14 mouse cellular contexts compared by ENCODE assay signal in the genomic region with DNA sequence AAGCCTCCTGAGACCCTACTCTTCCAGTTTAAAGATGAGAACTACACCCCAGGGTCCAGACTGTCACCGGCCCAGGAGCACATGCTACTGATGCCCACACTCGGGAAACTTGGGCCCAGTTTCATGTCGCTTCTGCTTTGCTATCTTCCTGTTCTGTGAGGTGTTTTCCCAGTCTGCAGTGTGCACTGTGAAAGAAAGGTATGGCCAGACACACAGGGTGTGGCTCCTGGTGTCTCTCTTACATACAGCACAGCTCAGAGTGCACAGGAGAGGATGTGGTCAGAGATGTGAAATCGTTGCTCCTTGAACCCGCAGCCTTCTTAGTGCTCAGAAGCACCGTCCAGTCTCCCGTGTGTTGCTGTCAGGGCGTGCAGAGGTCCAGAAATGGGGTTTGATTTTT. TPM values are rescaled to one million over a fixed set of nuclear protein-coding genes. Genes with fewer than 3 reads are reported as not detected.
DNase-seq lines count a peak whose midpoint lies in the region; ATAC-seq and TF ChIP-seq lines count a peak whose summit lies in the region.
"Had no signal": no experiment of that assay in that cellular context is flagged by ENCODE, and none has a peak within 500 bp of the region (broad histone marks: within the 10 kb centered on the region; RNA-seq: fewer than 3 reads in every experiment).

No protein-coding gene starts in this region.

- DNase-seq in B cell, adult 2 months: peak; percentile 60 to 61
- DNase-seq in MEL (ENCODE audit: low read depth, low spot score): no peak
- DNase-seq in lung, postnatal 4 days: peak; percentile 28 to 35
- peak; percentile 79 to 83 for DNase-seq in spleen, postnatal 36 days (ENCODE audit: low spot score in 2 of 2)
- no peak for DNase-seq in layer of hippocampus, postnatal 25 days (ENCODE audit: extremely low spot score in 1 of 2, low spot score in 1 of 2)
- DNase-seq in right cerebral cortex, postnatal 36 days (ENCODE audit: low spot score in 2 of 2): no peak
- no peak for DNase-seq in left cerebral cortex, adult 11 months (ENCODE audit: low spot score)
- DNase-seq: cerebellum, adult 9-11 months had no signal

- no peaks in the 10 kb centered on the region for H3K27me3 ChIP-seq in MEL (ENCODE audit: control insufficient read depth in 1 of 2, insufficient read depth in 2 of 2, low read length in 2 of 2)
- no peaks in the 10 kb centered on the region for H3K27me3 ChIP-seq in hindbrain, embryonic 13.5 days
- H3K27me3 ChIP-seq: heart, embryonic 13.5 days; limb, embryonic 15.5 days; Patski had no signal

- H3K79me2 ChIP-seq in MEL (ENCODE audit: control insufficient read depth, insufficient read depth, low read length, poor library complexity): no peaks in the 10 kb centered on the region

- H3K4me1 ChIP-seq in MEL (ENCODE audit: control insufficient read depth in 1 of 2, insufficient read depth in 2 of 2, low read length in 2 of 2): peaks cover 4 to 25% of the 10 kb centered on the region in 2 experiments; a peak in 3 of 4 replicates
- H3K4me1 ChIP-seq in hindbrain, embryonic 13.5 days (replicated peaks): no peaks in the 10 kb centered on the region

- H3K4me2 ChIP-seq in hindbrain, embryonic 13.5 days: no peak overlapping the region
- H3K4me2 ChIP-seq: heart, embryonic 13.5 days; limb, embryonic 15.5 days; midbrain, embryonic 12.5 days had no signal

- H3K27ac ChIP-seq in MEL (ENCODE audit: control insufficient read depth, low read depth, low read length): peak overlapping the region; percentile 5; the same call in 1 of the 2 replicates
- no peak overlapping the region for H3K27ac ChIP-seq in hindbrain, embryonic 13.5 days
- H3K27ac ChIP-seq: heart, embryonic 13.5 days; hindbrain, postnatal 0 days; midbrain, embryonic 12.5 days had no signal

- ATAC-seq in hindbrain, embryonic 13.5 days (ENCODE audit: low FRiP score): no peak
- ATAC-seq: hindbrain, postnatal 0 days; Patski had no signal

- 92% methylated on average over 8 of the region's 8 CpGs for WGBS in hindbrain, embryonic 13.5 days

- TF ChIP-seq POLR2A in MEL (IDR thresholded peaks at IDR 0.05; ENCODE audit: control insufficient read depth in 1 of 2, insufficient read depth in 1 of 2, low read depth in 1 of 2, low read length in 2 of 2, poor library complexity in 1 of 2): no peak

- peak overlapping the region; percentile 29 to 42 for H3K4me3 ChIP-seq in MEL (ENCODE audit: control insufficient read depth in 1 of 2, insufficient read depth in 1 of 2, low read depth in 2 of 2, low read length in 2 of 2)
- H3K4me3 ChIP-seq in hindbrain, embryonic 13.5 days: no peak overlapping the region
- H3K4me3 ChIP-seq: heart, embryonic 13.5 days; limb, embryonic 15.5 days; midbrain, embryonic 12.5 days had no signal

- peak overlapping the region; percentile 25 for H3K9ac ChIP-seq in MEL (ENCODE audit: control insufficient read depth, low read depth, low read length, poor library complexity, severe bottlenecking)
- no peak overlapping the region for H3K9ac ChIP-seq in hindbrain, embryonic 13.5 days
- H3K9ac ChIP-seq: heart, embryonic 13.5 days; limb, embryonic 15.5 days; midbrain, embryonic 12.5 days had no signal

- no peak for TF ChIP-seq RAD21 in MEL (IDR thresholded peaks at IDR 0.05; ENCODE audit: low read depth, low read length)

- H3K36me3 ChIP-seq in MEL (ENCODE audit: control insufficient read depth in 1 of 2, insufficient read depth in 2 of 2, low read length in 2 of 2): peaks cover 0 to 10% of the 10 kb centered on the region in 2 experiments; a peak in 2 of 4 replicates
- H3K36me3 ChIP-seq in hindbrain, embryonic 13.5 days: no peaks in the 10 kb centered on the region
- H3K36me3 ChIP-seq: heart, embryonic 13.5 days; limb, embryonic 15.5 days; midbrain, embryonic 12.5 days had no signal

- TF ChIP-seq EP300 in MEL (IDR thresholded peaks at IDR 0.05; ENCODE audit: low read depth in 1 of 2, low read length in 2 of 2): no peak

- H3K9me3 ChIP-seq in MEL (replicated peaks; ENCODE audit: insufficient read depth, low read length): no peaks in the 10 kb centered on the region
- H3K9me3 ChIP-seq in hindbrain, embryonic 13.5 days: no peaks in the 10 kb centered on the region
- H3K9me3 ChIP-seq: heart, embryonic 13.5 days; limb, embryonic 15.5 days had no signal

- no peak for TF ChIP-seq CTCF in MEL (IDR thresholded peaks at IDR 0.05 in 2 of 3, conservative IDR thresholded peaks at IDR 0.05 in 1 of 3; ENCODE audit: control insufficient read depth in 1 of 3, insufficient read depth in 1 of 3, low read depth in 2 of 3, low read length in 3 of 3, poor library complexity in 1 of 3, severe bottlenecking in 1 of 3)

TF ChIP-seq in MEL, 35 proteins besides CTCF, POLR2A, EP300 and RAD21:
- TF ChIP-seq ELF1 (IDR thresholded peaks at IDR 0.05; ENCODE audit: low read depth, low read length) (no peak), MAX (IDR thresholded peaks at IDR 0.05; ENCODE audit: low read length) (peak; percentile 18; the same call in 1 of the 2 replicates)
TF ChIP-seq in MEL: peak in this region for 1.

RNA-seq across cellular contexts. Expression of a gene that starts 28.0 kb away (rescaled TPM):
- total RNA-seq in MEL (2012; rRNA removed): 40.3 and 46.3 TPM in 2 replicates
- 10 to 100 TPM in 1 of 2 experiments, not detected in 1; 54.3 TPM for polyA plus RNA-seq in MEL (2012; ENCODE audit: insufficient read depth in 1 of 2, insufficient read length in 2 of 2, low read depth in 1 of 2, low replicate concordance in 2 of 2, missing spikeins in 1 of 2)
- 10 to 100 TPM; 77.6 to 90.6 TPM for total RNA-seq in layer of hippocampus, postnatal 25 days (2021)
- 70.9 and 76.2 TPM in 2 replicates for polyA plus RNA-seq in hindbrain, embryonic 13.5 days (2015; fragmentation: Nextera tagmentation; extraction: Ambion mirVana)

Comparison
In these comparisons a context has a peak if more than half of its experiments do, and no peak if none do; other contexts are left out.
1. DNase-seq: peak in B cell, adult 2 months (2 of 2), lung, postnatal 4 days (2 of 2) and spleen, postnatal 36 days (2 of 2); none in MEL (single experiment), layer of hippocampus, postnatal 25 days (0 of 2), right cerebral cortex, postnatal 36 days (0 of 2) and left cerebral cortex, adult 11 months (single experiment).